Mouse (Mus musculus) liver, postnatal 0 days (tissue): ENCODE measurements around the gene Vwa3b. TPM values are rescaled to one million over a fixed set of nuclear protein-coding genes. Genes with fewer than 3 reads are reported as not detected.

Experiments
- ATAC-seq: fragments of 200-750 bp; cut with Nextera tagmentation; 2 replicates; pipeline ENCODE4 v1.8.0; 2017; ENCODE audit warnings: mild to moderate bottlenecking, moderate library complexity
- DNase-seq: peaks from one replicate; pipeline ENCODE4 v3.0.0-alpha.2; 2016
- H3K27ac ChIP-seq: fragments of 300-500 bp; sonication (generic); 2 replicates; pipeline ENCODE4 v1.5.1; 2014; ENCODE audit warnings: antibody characterized with exemption, moderate library complexity, mild to moderate bottlenecking, low read depth
- H3K27me3 ChIP-seq: fragments of 300-500 bp; sonication (generic); 2 replicates; pipeline ENCODE4 v1.6.1; 2014; ENCODE audit warnings: low read length, control low read depth, mixed read lengths; ENCODE audit not compliant: insufficient read depth
- H3K36me3 ChIP-seq: fragments of 300-500 bp; sonication (generic); replicated peaks from 2 replicates; pipeline ENCODE4 v1.6.1; 2014; ENCODE audit warnings: mild to moderate bottlenecking, control low read depth, low read length, moderate library complexity, mixed read lengths; ENCODE audit not compliant: insufficient read depth
- H3K4me1 ChIP-seq: fragments of 300-500 bp; sonication (generic); 2 replicates; pipeline ENCODE4 v1.6.1; 2014; ENCODE audit warnings: antibody characterized with exemption, mild to moderate bottlenecking, control low read depth; ENCODE audit not compliant: insufficient read depth
- H3K4me2 ChIP-seq: fragments of 300-500 bp; sonication (generic); 2 replicates; pipeline ENCODE4 v1.6.1; 2014; ENCODE audit warnings: low read depth, mild to moderate bottlenecking, low read length, moderate library complexity, mixed read lengths
- H3K4me3 ChIP-seq: fragments of 300-500 bp; sonication (generic); 2 replicates; pipeline ENCODE4 v1.5.1; 2014; ENCODE audit warnings: low read depth, low read length
- H3K9ac ChIP-seq: fragments of 300-500 bp; sonication (generic); replicated peaks from 2 replicates; pipeline ENCODE4 v1.6.1; 2014; ENCODE audit warnings: mild to moderate bottlenecking, moderate library complexity
- H3K9me3 ChIP-seq: fragments of 300-500 bp; sonication (generic); 2 replicates; pipeline ENCODE4 v1.6.1; 2016; ENCODE audit warnings: mild to moderate bottlenecking, control low read depth, low read length, mixed read lengths
- CTCF ChIP-seq: sonication (generic); IDR thresholded peaks from 2 replicates; pipeline ENCODE4 v1.5.1; 2016; ENCODE audit warnings: antibody characterized with exemption, low read depth
- EP300 ChIP-seq: IDR thresholded peaks from 2 replicates; pipeline ENCODE4 v1.6.1; 2016; ENCODE audit warnings: antibody characterized with exemption, low read depth, mild to moderate bottlenecking
- WGBS: fragments of 180-500 bp; shearing (Covaris S2); extraction: QIAGEN DNeasy Blood & Tissue Kit; methylation state at CpG from one replicate; pipeline ENCODE4 v1.1.7; 2014; ENCODE audit not compliant: insufficient replicate concordance; 5-methylcytosine and 5-hydroxymethylcytosine counted together
- polyA plus RNA-seq: library from polyadenylated mRNA; unstranded; fragments of >200 nt; fragmentation: Nextera tagmentation; extraction: Ambion mirVana; gene quantifications from 2 replicates; pipeline ENCODE4 v1.2.1, GENCODE M21; 2015

Gene Vwa3b
- polyA plus RNA-seq, 1 experiment from 2014 or later, result 1.1 TPM

GRCm38 (mm10) chr1:37082215-37082464 is 55.7 kb downstream of the Vwa3b start:
- DNase-seq (no peak), ATAC-seq (no peak)
- no peak for TF ChIP-seq CTCF
- no peak for TF ChIP-seq EP300
- no peaks in the 10 kb centered on the region for H3K4me1 ChIP-seq
- no peaks in the 10 kb centered on the region for H3K27me3 ChIP-seq
- no peaks in the 10 kb centered on the region for H3K36me3 ChIP-seq
- H3K27ac ChIP-seq, result no peak overlapping the region
- no peaks in the 10 kb centered on the region for H3K9me3 ChIP-seq
- H3K4me2 ChIP-seq, result no peak overlapping the region
- WGBS, result 72% methylated on average over 2 of the region's 2 CpGs
- no peak overlapping the region for H3K9ac ChIP-seq
- H3K4me3 ChIP-seq, result no peak overlapping the region

GRCm38 (mm10) chr1:37084075-37084474 is 57.7 kb downstream of the Vwa3b start:
- Histone ChIP-seq H3K27me3 (no peaks in the 10 kb centered on the region), H3K36me3 (no peaks in the 10 kb centered on the region), H3K9ac (no peak overlapping the region), H3K4me1 (no peaks in the 10 kb centered on the region), H3K4me2 (no peak overlapping the region), H3K27ac (no peak overlapping the region), H3K9me3 (no peaks in the 10 kb centered on the region), H3K4me3 (no peak overlapping the region)
- 64% methylated on average over 2 of the region's 2 CpGs for WGBS
- ATAC-seq, result no peak
- TF ChIP-seq EP300 (no peak), CTCF (no peak)
- DNase-seq, result no peak

- no peak overlapping the region for H3K27ac ChIP-seq
- H3K9me3 ChIP-seq, result no peaks in the 10 kb centered on the region
- H3K4me2 ChIP-seq, result no peak overlapping the region
- TF ChIP-seq EP300, result no peak
- TF ChIP-seq CTCF, result no peak
- ATAC-seq (no peak), DNase-seq (no peak)
- no peaks in the 10 kb centered on the region for H3K27me3 ChIP-seq
- 52% methylated on average over 7 of the region's 7 CpGs for WGBS
- no peak overlapping the region for H3K4me3 ChIP-seq
- H3K9ac ChIP-seq, result no peak overlapping the region
- H3K4me1 ChIP-seq, result no peaks in the 10 kb centered on the region
- H3K36me3 ChIP-seq, result no peaks in the 10 kb centered on the region
Measured at GRCm38 (mm10) chr1:37085171-37085570, 58.8 kb downstream of the Vwa3b start.

- 63% methylated on average over 5 of the region's 5 CpGs for WGBS
- H3K9ac ChIP-seq, result no peak overlapping the region
- no peaks in the 10 kb centered on the region for H3K36me3 ChIP-seq
- H3K4me2 ChIP-seq, result no peak overlapping the region
- no peak overlapping the region for H3K27ac ChIP-seq
- no peak overlapping the region for H3K4me3 ChIP-seq
- H3K9me3 ChIP-seq, result no peaks in the 10 kb centered on the region
- no peak for ATAC-seq
- no peak for DNase-seq
- H3K4me1 ChIP-seq, result no peaks in the 10 kb centered on the region
- no peaks in the 10 kb centered on the region for H3K27me3 ChIP-seq
- no peak for TF ChIP-seq CTCF
- no peak for TF ChIP-seq EP300
Measured at GRCm38 (mm10) chr1:37089191-37089590, 62.8 kb downstream of the Vwa3b start.

- WGBS, result 76% methylated on average over 17 of the region's 17 CpGs
- TF ChIP-seq EP300, result no peak
- no peak for TF ChIP-seq CTCF
- Histone ChIP-seq H3K27ac (no peak overlapping the region), H3K4me1 (no peaks in the 10 kb centered on the region), H3K4me2 (no peak overlapping the region), H3K27me3 (no peaks in the 10 kb centered on the region), H3K9me3 (no peaks in the 10 kb centered on the region), H3K9ac (no peak overlapping the region), H3K36me3 (no peaks in the 10 kb centered on the region), H3K4me3 (no peak overlapping the region)
- DNase-seq, result no peak
- ATAC-seq, result no peak
Measured at GRCm38 (mm10) chr1:37097382-37098093, 71.1 kb downstream of the Vwa3b start.

- H3K9ac ChIP-seq, result no peak overlapping the region
- H3K9me3 ChIP-seq, result no peaks in the 10 kb centered on the region
- DNase-seq, result no peak
- WGBS, result 86% methylated on average over 4 of the region's 4 CpGs
- no peaks in the 10 kb centered on the region for H3K36me3 ChIP-seq
- no peak overlapping the region for H3K4me2 ChIP-seq
- no peaks in the 10 kb centered on the region for H3K27me3 ChIP-seq
- TF ChIP-seq EP300 (no peak), CTCF (no peak)
- no peak overlapping the region for H3K27ac ChIP-seq
- ATAC-seq, result no peak
- H3K4me3 ChIP-seq, result no peak overlapping the region
- no peaks in the 10 kb centered on the region for H3K4me1 ChIP-seq
Measured at GRCm38 (mm10) chr1:37098094-37098555, 71.7 kb downstream of the Vwa3b start.

GRCm38 (mm10) chr1:37100361-37100760 is 74.0 kb downstream of the Vwa3b start:
- TF ChIP-seq EP300, result no peak
- TF ChIP-seq CTCF, result no peak
- Histone ChIP-seq H3K27me3 (no peaks in the 10 kb centered on the region), H3K9me3 (no peaks in the 10 kb centered on the region), H3K27ac (no peak overlapping the region), H3K9ac (no peak overlapping the region), H3K4me2 (no peak overlapping the region), H3K4me1 (no peaks in the 10 kb centered on the region), H3K36me3 (no peaks in the 10 kb centered on the region), H3K4me3 (no peak overlapping the region)
- ATAC-seq (no peak), DNase-seq (no peak)
- WGBS, result 80% methylated on average over 6 of the region's 6 CpGs
